Mouse (Mus musculus): ENCODE results near the gene Tti1.

Gene Tti1

GRCm38 (mm10) chr2:157957707-157958108, 70.5 kb downstream of the Tti1 start:
- TF ChIP-seq GATA4 (IDR thresholded peaks at IDR 0.05; ENCODE audit: insufficient replicate concordance, low read length): no peak

- TF ChIP-seq GATA4 (IDR thresholded peaks at IDR 0.05; ENCODE audit: insufficient replicate concordance, low read length): no peak
Measured at GRCm38 (mm10) chr2:157953978-157954377, 74.3 kb downstream of the Tti1 start.

- TF ChIP-seq GATA4 (IDR thresholded peaks at IDR 0.05; ENCODE audit: insufficient replicate concordance, low read length): no peak
Measured at GRCm38 (mm10) chr2:157944156-157944893, 83.9 kb downstream of the Tti1 start.

GRCm38 (mm10) chr2:157943514-157944155, 84.6 kb downstream of the Tti1 start:
- TF ChIP-seq GATA4 (IDR thresholded peaks at IDR 0.05; ENCODE audit: insufficient replicate concordance, low read length): no peak

- TF ChIP-seq GATA4 (IDR thresholded peaks at IDR 0.05; ENCODE audit: insufficient replicate concordance, low read length): no peak
Measured at GRCm38 (mm10) chr2:157940586-157941185, 87.5 kb downstream of the Tti1 start.

GRCm38 (mm10) chr2:157936676-157937075, 91.6 kb downstream of the Tti1 start:
- TF ChIP-seq GATA4 (IDR thresholded peaks at IDR 0.05; ENCODE audit: insufficient replicate concordance, low read length): no peak

GRCm38 (mm10) chr2:157935444-157936171, 92.6 kb downstream of the Tti1 start:
- no peak for TF ChIP-seq GATA4 (IDR thresholded peaks at IDR 0.05; ENCODE audit: insufficient replicate concordance, low read length)

GRCm38 (mm10) chr2:157932655-157933054, 95.6 kb downstream of the Tti1 start:
- no peak for TF ChIP-seq GATA4 (IDR thresholded peaks at IDR 0.05; ENCODE audit: insufficient replicate concordance, low read length)
